Mouse (Mus musculus) spleen, postnatal 0 days (tissue): Measurements from ENCODE around the gene Rbx1. TPM values are rescaled to one million over a fixed set of nuclear protein-coding genes. Genes with fewer than 3 reads are reported as not detected.

Experiments
- polyA plus RNA-seq: library from polyadenylated mRNA; unstranded; fragments of >200 nt; fragmentation: Nextera tagmentation; extraction: Ambion mirVana; gene quantifications from 2 replicates; pipeline ENCODE4 v1.2.1, GENCODE M21; 2015

The Rbx1 gene
- 383 and 402 TPM in 2 replicates for polyA plus RNA-seq

DNA sequence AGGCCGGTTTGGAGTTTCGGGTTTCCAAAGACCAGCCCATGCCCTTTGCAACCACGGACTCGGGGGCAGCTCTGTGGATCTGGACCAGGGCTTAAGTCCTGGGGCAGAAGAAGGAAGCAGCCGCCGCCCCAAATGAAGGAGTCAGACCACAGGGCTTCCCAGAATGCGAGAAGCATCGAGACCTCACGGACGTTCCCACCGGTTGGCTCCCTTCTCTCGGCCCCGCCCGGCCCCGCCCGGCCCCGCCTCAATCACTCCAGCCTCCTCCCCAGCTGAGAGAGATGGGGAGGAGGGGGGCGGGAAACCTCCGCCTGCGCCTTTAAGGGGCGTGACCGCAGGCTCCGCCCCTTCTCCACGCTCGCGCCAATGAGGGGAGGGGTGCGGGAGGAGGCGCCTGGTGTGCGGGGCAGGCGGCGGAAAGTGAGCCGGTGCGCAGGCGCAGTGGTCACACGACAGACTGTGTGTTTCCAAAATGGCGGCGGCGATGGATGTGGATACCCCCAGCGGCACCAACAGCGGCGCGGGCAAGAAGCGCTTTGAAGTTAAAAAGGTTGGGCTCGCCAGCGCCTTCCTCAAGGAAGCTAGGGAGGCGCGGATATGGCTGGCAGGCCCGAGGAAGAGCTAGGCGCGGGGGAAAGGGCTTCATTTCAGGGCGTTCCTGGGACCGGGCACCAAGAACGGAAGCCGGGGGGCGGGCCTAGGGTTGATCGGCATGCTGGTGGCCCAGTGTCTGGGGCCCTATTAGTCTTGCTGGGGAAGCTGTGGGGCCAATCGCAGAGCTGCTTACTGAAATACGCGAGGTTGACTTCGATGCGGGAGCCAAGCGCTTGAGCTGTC is at the start of gene Rbx1:
TSS of gene Rbx1 (plus strand) at position 396 of the 837 bp plus-strand sequence.

Other genes with a start within 250 kb of the Rbx1 start
- gene Mchr1, start 230.8 kb upstream of the Rbx1 start, polyA plus RNA-seq = 0.12 TPM in 1 of 2 replicates, not detected in the other
- gene Slc25a17, start 105.5 kb upstream of the Rbx1 start, polyA plus RNA-seq = 41.4 and 41.9 TPM in 2 replicates
- 62.5 and 69.0 TPM in 2 replicates for gene St13, start 66.2 kb upstream of the Rbx1 start, polyA plus RNA-seq
- 5.0 TPM in 2 replicates for gene Xpnpep3, start 66.2 kb upstream of the Rbx1 start, polyA plus RNA-seq
- gene Dnajb7, start 58.0 kb upstream of the Rbx1 start, polyA plus RNA-seq = 0.96 and 1.7 TPM in 2 replicates
- 12.4 and 12.6 TPM in 2 replicates for gene Ep300, start 119.1 kb downstream of the Rbx1 start, polyA plus RNA-seq
- gene L3mbtl2, start 197.6 kb downstream of the Rbx1 start, polyA plus RNA-seq = 16.6 and 17.1 TPM in 2 replicates
- 0.41 and 0.98 TPM in 2 replicates for gene Chadl, start 231.0 kb downstream of the Rbx1 start, polyA plus RNA-seq